Mouse (Mus musculus) cortical plate, adult 2 months (tissue): ENCODE data around the gene Gm43064. TPM values are rescaled to one million over a fixed set of nuclear protein-coding genes. Genes with fewer than 3 reads are reported as not detected.

Experiments used
- H3K27ac ChIP-seq: fragments of 200-500 bp; 2 replicates; pipeline ENCODE4 v1.5.1; 2012; ENCODE audit warnings: low read length, control low read depth, inconsistent platforms; ENCODE audit not compliant: insufficient read depth
- H3K4me1 ChIP-seq: fragments of 200-500 bp; 2 replicates; pipeline ENCODE4 v1.6.1; 2011; ENCODE audit warnings: low read length; ENCODE audit not compliant: control insufficient read depth, insufficient read depth
- H3K4me3 ChIP-seq: fragments of 200-500 bp; 2 replicates; pipeline ENCODE4 v1.5.1; 2011; ENCODE audit warnings: mild to moderate bottlenecking, low read length, control low read depth; ENCODE audit not compliant: insufficient read depth
- CTCF ChIP-seq: fragments of 200-500 bp; IDR thresholded peaks from 2 replicates; pipeline ENCODE4 v1.5.1; 2011; ENCODE audit warnings: mild to moderate bottlenecking, control low read depth, low read length; ENCODE audit not compliant: insufficient read depth; ENCODE audit errors: extremely low read depth
- POLR2A ChIP-seq: fragments of 200-500 bp; IDR thresholded peaks from 2 replicates; pipeline ENCODE4 v1.6.1; 2011; ENCODE audit warnings: mild to moderate bottlenecking, low read length, control low read depth; ENCODE audit not compliant: insufficient read depth; ENCODE audit errors: extremely low read depth
- polyA plus RNA-seq: library from polyadenylated mRNA; depleted of rRNA; stranded (reverse); fragments of >200 nt; gene quantifications from 2 replicates; pipeline ENCODE4 v1.2.3, GENCODE M21; 2012; rRNA removed

The Gm43064 gene
- polyA plus RNA-seq, 1 experiment, result 0.40 TPM

GRCm38 (mm10) chr3:103867424-103867971 is 58.1 kb downstream of the Gm43064 start:
- H3K4me3 ChIP-seq, result no peak overlapping the region
- no peak overlapping the region for H3K27ac ChIP-seq
- no peaks in the 10 kb centered on the region for H3K4me1 ChIP-seq
- TF ChIP-seq POLR2A (no peak), CTCF (no peak)

- H3K4me3 ChIP-seq, result no peak overlapping the region
- no peak overlapping the region for H3K27ac ChIP-seq
- TF ChIP-seq POLR2A, result no peak
- no peak for TF ChIP-seq CTCF
- no peaks in the 10 kb centered on the region for H3K4me1 ChIP-seq
These were observed 58.6 kb downstream of the Gm43064 start for GRCm38 (mm10) chr3:103868008-103868407.

- TF ChIP-seq CTCF, result no peak
- TF ChIP-seq POLR2A, result no peak
- Histone ChIP-seq H3K4me1 (no peaks in the 10 kb centered on the region), H3K4me3 (no peak overlapping the region), H3K27ac (no peak overlapping the region)
These were observed 63.3 kb downstream of the Gm43064 start for GRCm38 (mm10) chr3:103872663-103873098.

GRCm38 (mm10) chr3:103874329-103874728 is 65.0 kb downstream of the Gm43064 start:
- H3K4me3 ChIP-seq, result no peak overlapping the region
- no peaks in the 10 kb centered on the region for H3K4me1 ChIP-seq
- H3K27ac ChIP-seq, result no peak overlapping the region
- TF ChIP-seq CTCF, result no peak
- TF ChIP-seq POLR2A, result no peak

- H3K4me1 ChIP-seq, result peaks cover 1% of the 10 kb centered on the region; the same call in 1 of the 2 replicates
- H3K4me3 ChIP-seq, result no peak overlapping the region
- H3K27ac ChIP-seq, result no peak overlapping the region
- TF ChIP-seq CTCF, result no peak
- no peak for TF ChIP-seq POLR2A
These were observed 76.6 kb downstream of the Gm43064 start for GRCm38 (mm10) chr3:103885946-103886345.

GRCm38 (mm10) chr3:103887581-103887980 is 78.2 kb downstream of the Gm43064 start:
- H3K4me3 ChIP-seq, result no peak overlapping the region
- no peak for TF ChIP-seq CTCF
- no peak for TF ChIP-seq POLR2A
- H3K4me1 ChIP-seq, result peaks cover 1% of the 10 kb centered on the region; the same call in 1 of the 2 replicates
- no peak overlapping the region for H3K27ac ChIP-seq

Other genes with a start within 250 kb of the Gm43064 start
- gene Syt6, start 234.3 kb upstream of the Gm43064 start, polyA plus RNA-seq, result 10.3 and 15.1 TPM in 2 replicates
- 0.10 and 0.13 TPM in 2 replicates for gene Atg4a-ps, start 163.5 kb upstream of the Gm43064 start, polyA plus RNA-seq
- 14.3 and 14.5 TPM in 2 replicates for gene Olfml3, start 71.6 kb upstream of the Gm43064 start, polyA plus RNA-seq
- not detected in 2 replicates for gene Gm10964, start 70.2 kb upstream of the Gm43064 start, polyA plus RNA-seq
- 41.2 and 42.0 TPM in 2 replicates for gene Hipk1, start 18.0 kb upstream of the Gm43064 start, polyA plus RNA-seq
- gene Dclre1b, start 129 bp upstream of the Gm43064 start, polyA plus RNA-seq, result 5.8 and 6.6 TPM in 2 replicates
- 14.8 and 15.6 TPM in 2 replicates for gene Ap4b1, start 53 bp upstream of the Gm43064 start, polyA plus RNA-seq
- gene Bcl2l15, start 23.0 kb downstream of the Gm43064 start, polyA plus RNA-seq, result 3.0 and 4.1 TPM in 2 replicates
- 1.3 and 1.4 TPM in 2 replicates for gene Ptpn22, start 50.2 kb downstream of the Gm43064 start, polyA plus RNA-seq
- 9.5 and 9.8 TPM in 2 replicates for gene Rsbn1, start 104.5 kb downstream of the Gm43064 start, polyA plus RNA-seq
- 25.3 and 27.7 TPM in 2 replicates for gene Phtf1, start 158.5 kb downstream of the Gm43064 start, polyA plus RNA-seq